Mouse (Mus musculus) hindbrain, embryonic 12.5 days (tissue): ENCODE data around the gene Rbp3. TPM values are rescaled to one million over a fixed set of nuclear protein-coding genes. Genes with fewer than 3 reads are reported as not detected.

Source experiments
- ATAC-seq: fragments of 200-750 bp; cut with Nextera tagmentation; 2 replicates; pipeline ENCODE4 v1.8.0; 2017; ENCODE audit warnings: moderate TSS enrichment; ENCODE audit not compliant: low FRiP score
- H3K27ac ChIP-seq: fragments of 300-500 bp; sonication (generic); 2 replicates; pipeline ENCODE4 v1.5.1; 2016; ENCODE audit warnings: mild to moderate bottlenecking
- H3K27me3 ChIP-seq: fragments of 300-500 bp; sonication (generic); 2 replicates; pipeline ENCODE4 v1.6.1; 2016; ENCODE audit warnings: mild to moderate bottlenecking
- H3K36me3 ChIP-seq: fragments of 300-500 bp; sonication (generic); 2 replicates; pipeline ENCODE4 v1.6.1; 2016; ENCODE audit warnings: mild to moderate bottlenecking
- H3K4me1 ChIP-seq: fragments of 300-500 bp; sonication (generic); 2 replicates; pipeline ENCODE4 v1.6.1; 2016
- H3K4me2 ChIP-seq: fragments of 300-500 bp; sonication (generic); replicated peaks from 2 replicates; pipeline ENCODE4 v1.6.1; 2016; ENCODE audit warnings: mild to moderate bottlenecking
- H3K4me3 ChIP-seq: fragments of 300-500 bp; sonication (generic); 2 replicates; pipeline ENCODE4 v1.5.1; 2016; ENCODE audit warnings: mild to moderate bottlenecking
- H3K9ac ChIP-seq: fragments of 300-500 bp; sonication (generic); 2 replicates; pipeline ENCODE4 v1.6.1; 2016; ENCODE audit warnings: mild to moderate bottlenecking, moderate library complexity
- H3K9me3 ChIP-seq: fragments of 300-500 bp; sonication (generic); replicated peaks from 2 replicates; pipeline ENCODE4 v1.6.1; 2016; ENCODE audit warnings: mild to moderate bottlenecking
- WGBS: fragments of 180-500 bp; shearing (Covaris S2); methylation state at CpG from one replicate; pipeline ENCODE4 v1.1.7; 2016; 5-methylcytosine and 5-hydroxymethylcytosine counted together
- polyA plus RNA-seq: library from polyadenylated mRNA; unstranded; fragments of >200 nt; fragmentation: Nextera tagmentation; extraction: Ambion mirVana; gene quantifications from 2 replicates; pipeline ENCODE4 v1.2.1, GENCODE M21; 2016

The Rbp3 gene
- not detected in 2 replicates for polyA plus RNA-seq

GRCm38 (mm10) chr14:33953761-33954160 lies at the start of gene Rbp3:
TSS of gene Rbp3 (plus strand) at chr14:33954003.
- Histone ChIP-seq H3K27me3 (no peaks in the 10 kb centered on the region), H3K27ac (no peak within 1 kb of the TSS), H3K9me3 (no peaks in the 10 kb centered on the region), H3K4me1 (no peaks in the 10 kb centered on the region), H3K4me2 (no peak within 1 kb of the TSS), H3K9ac (no peak within 1 kb of the TSS), H3K36me3 (no peaks in the 10 kb centered on the region), H3K4me3 (no peak within 1 kb of the TSS)
- ATAC-seq, result no peak
- WGBS, result 88% methylated on average over 5 of the region's 5 CpGs

DNA sequence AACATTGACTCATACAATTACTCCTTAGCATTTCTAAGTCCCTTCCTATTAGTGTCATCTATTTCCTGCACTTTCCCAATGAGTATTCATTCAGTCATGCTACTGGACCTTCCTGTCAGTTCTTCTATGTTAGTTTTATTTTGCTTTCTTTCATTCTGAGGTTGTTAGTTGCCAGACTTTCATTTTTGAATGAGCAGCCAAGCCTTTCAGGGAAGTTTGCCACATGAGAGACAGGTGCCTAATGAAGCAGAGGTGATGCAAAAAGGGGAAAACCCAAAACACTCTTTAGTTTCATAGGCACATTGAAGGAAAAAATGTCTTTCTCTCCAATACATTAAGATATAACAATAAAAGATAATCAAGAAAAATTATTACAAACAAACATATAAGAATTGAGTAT lies 49.0 kb upstream of the Rbp3 start:
- ATAC-seq, result no peak
- Histone ChIP-seq H3K4me3 (no peak overlapping the region), H3K9me3 (no peaks in the 10 kb centered on the region), H3K27ac (no peak overlapping the region), H3K9ac (no peak overlapping the region), H3K4me2 (no peak overlapping the region), H3K27me3 (no peaks in the 10 kb centered on the region), H3K4me1 (no peaks in the 10 kb centered on the region), H3K36me3 (no peaks in the 10 kb centered on the region)

- Histone ChIP-seq H3K27me3 (0 out of 2 replicates have a peak, but pooled peaks cover under 1% of the 10 kb centered on the region), H3K27ac (no peak overlapping the region), H3K9ac (no peak overlapping the region), H3K4me3 (no peak overlapping the region), H3K9me3 (no peaks in the 10 kb centered on the region), H3K36me3 (no peaks in the 10 kb centered on the region), H3K4me1 (peaks cover 4% of the 10 kb centered on the region), H3K4me2 (no peak overlapping the region)
- ATAC-seq, result no peak
- 34% methylated on average over 3 of the region's 3 CpGs for WGBS
These were observed 40.1 kb upstream of the Rbp3 start for GRCm38 (mm10) chr14:33913727-33914126.

- no peak overlapping the region for H3K9ac ChIP-seq
- H3K4me1 ChIP-seq, result peaks cover 8% of the 10 kb centered on the region
- peaks cover 5% of the 10 kb centered on the region; the same call in 1 of the 2 replicates for H3K27me3 ChIP-seq
- H3K36me3 ChIP-seq, result no peaks in the 10 kb centered on the region
- no peak overlapping the region for H3K4me2 ChIP-seq
- 87% methylated on average over 9 of the region's 9 CpGs for whole genome bisulfite sequencing
- no peak overlapping the region for H3K27ac ChIP-seq
- ATAC-seq, result no peak
- no peaks in the 10 kb centered on the region for H3K9me3 ChIP-seq
- no peak overlapping the region for H3K4me3 ChIP-seq
These were observed 39.6 kb upstream of the Rbp3 start for GRCm38 (mm10) chr14:33914206-33914605.

GRCm38 (mm10) chr14:33920727-33921559 lies 32.9 kb upstream of the Rbp3 start:
- Histone ChIP-seq H3K4me1 (peaks cover 27% of the 10 kb centered on the region), H3K4me2 (no peak overlapping the region), H3K9me3 (no peaks in the 10 kb centered on the region), H3K36me3 (no peaks in the 10 kb centered on the region), H3K9ac (no peak overlapping the region), H3K27ac (no peak overlapping the region), H3K4me3 (no peak overlapping the region), H3K27me3 (peaks cover 61% of the 10 kb centered on the region)
- WGBS, result 12% methylated on average over 14 of the region's 14 CpGs
- ATAC-seq, result no peak

DNA sequence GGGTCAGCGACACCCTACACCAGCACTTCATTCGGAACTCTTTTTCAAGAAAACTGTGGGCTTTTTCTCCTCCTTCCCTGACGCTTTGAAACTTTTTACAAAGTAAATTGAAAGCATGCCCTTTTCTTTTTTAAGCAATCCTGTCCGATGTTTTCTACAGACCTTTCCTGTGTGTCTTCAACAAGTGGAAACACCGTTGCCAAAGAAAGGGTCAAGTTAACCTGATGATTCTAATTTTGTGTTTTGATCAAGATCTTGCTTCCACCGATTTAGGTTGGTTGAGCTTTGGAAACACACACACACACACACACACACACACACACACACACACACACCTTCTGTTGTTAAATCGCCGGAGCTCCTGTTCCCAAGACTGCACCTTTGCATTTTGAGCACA lies 31.0 kb upstream of the Rbp3 start:
- peak overlapping the region; percentile 100 for H3K4me2 ChIP-seq

DNA sequence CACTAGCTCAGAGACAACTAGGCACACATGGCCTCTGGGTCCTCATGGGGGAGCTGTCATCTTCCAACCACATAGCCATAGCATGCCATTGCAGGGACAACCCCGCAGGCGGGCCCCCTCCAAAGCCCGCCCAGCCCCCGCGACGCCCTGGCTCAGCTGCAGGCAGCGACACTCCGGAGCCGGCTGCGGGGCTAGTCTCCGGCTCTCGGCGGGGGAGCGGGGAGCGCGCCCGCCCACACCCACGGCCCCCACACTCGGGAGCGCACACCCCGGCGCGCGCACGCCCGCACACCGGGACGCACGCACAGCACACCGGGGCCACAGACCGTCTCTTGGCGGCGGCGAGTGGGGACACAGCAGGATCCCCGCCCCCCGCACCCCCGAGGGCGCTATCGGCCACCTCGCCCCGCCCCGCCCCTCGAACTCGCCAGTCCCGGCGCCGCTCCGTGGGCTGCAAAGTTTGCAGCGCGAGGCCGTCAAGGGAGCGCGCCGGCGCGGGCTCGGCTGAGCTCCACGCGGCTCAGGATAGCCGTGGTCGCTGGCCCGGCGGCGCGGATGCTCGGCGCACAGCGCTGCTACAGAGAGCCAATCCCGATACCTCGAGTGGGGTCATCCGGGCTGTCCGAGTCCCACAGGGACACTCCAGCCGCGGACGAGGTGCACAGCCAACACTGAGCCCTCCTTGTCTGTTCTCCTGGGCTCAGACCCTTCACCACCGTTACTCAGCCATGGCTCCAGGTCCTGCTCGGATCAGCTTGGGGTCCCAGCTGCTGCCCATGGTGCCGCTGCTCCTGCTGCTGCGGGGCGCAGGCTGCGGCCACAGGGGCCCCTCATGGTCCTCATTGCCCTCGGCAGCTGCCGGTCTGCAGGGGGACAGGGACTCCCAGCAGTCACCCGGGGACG lies 30.4 kb upstream of the Rbp3 start, which contains the start of gene Gdf10:
TSS of gene Gdf10 (plus strand) at position 420 of the 903 bp plus-strand sequence.
- Histone ChIP-seq H3K9ac (peak within 1 kb of the TSS; percentile 62), H3K4me1 (peaks cover 25% of the 10 kb centered on the region), H3K36me3 (no peaks in the 10 kb centered on the region), H3K27me3 (peaks cover 68% of the 10 kb centered on the region), H3K9me3 (no peaks in the 10 kb centered on the region), H3K4me3 (peak within 1 kb of the TSS; percentile 70), H3K27ac (peak within 1 kb of the TSS; percentile 62), H3K4me2 (peak within 1 kb of the TSS; percentile 100)
- under 1% methylated on average over 72 of the region's 85 CpGs for WGBS
- peak; percentile 80 for ATAC-seq

More for the DNA sequence above, 31.0 kb upstream of the Rbp3 start:
- Histone ChIP-seq H3K9me3 (no peaks in the 10 kb centered on the region), H3K27me3 (peaks cover 68% of the 10 kb centered on the region), H3K27ac (no peak overlapping the region), H3K4me1 (peaks cover 27% of the 10 kb centered on the region), H3K9ac (peak overlapping the region; percentile 62; the same call in 1 of the 2 replicates), H3K4me3 (peak overlapping the region; percentile 70), H3K36me3 (no peaks in the 10 kb centered on the region)
- no peak for ATAC-seq
- 5% methylated on average over 8 of the region's 8 CpGs for WGBS

DNA sequence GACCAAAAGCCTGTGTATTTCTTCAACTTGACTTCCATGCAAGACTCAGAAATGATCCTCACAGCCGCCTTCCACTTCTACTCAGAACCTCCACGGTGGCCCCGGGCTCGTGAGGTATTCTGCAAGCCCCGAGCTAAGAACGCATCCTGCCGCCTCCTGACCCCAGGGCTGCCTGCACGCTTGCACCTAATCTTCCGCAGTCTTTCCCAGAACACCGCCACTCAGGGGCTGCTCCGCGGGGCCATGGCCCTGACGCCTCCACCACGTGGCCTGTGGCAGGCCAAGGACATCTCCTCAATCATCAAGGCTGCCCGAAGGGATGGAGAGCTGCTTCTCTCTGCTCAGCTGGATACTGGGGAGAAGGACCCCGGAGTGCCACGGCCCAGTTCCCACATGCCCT lies 21.9 kb upstream of the Rbp3 start:
- H3K27me3 ChIP-seq, result peaks cover 11% of the 10 kb centered on the region
- no peaks in the 10 kb centered on the region; the same call in 1 of the 2 replicates for H3K4me1 ChIP-seq
- 59% methylated on average over 17 of the region's 17 CpGs for WGBS
- H3K27ac ChIP-seq, result no peak overlapping the region
- 0 out of 2 replicates have a peak overlapping the region, but pooled peaks have one; percentile 2 for H3K9ac ChIP-seq
- ATAC-seq, result 0 out of 2 replicates have a peak, but pooled peaks have one; percentile 23
- H3K36me3 ChIP-seq, result no peaks in the 10 kb centered on the region
- no peaks in the 10 kb centered on the region for H3K9me3 ChIP-seq
- no peak overlapping the region for H3K4me3 ChIP-seq
- H3K4me2 ChIP-seq, result no peak overlapping the region

- no peaks in the 10 kb centered on the region for H3K9me3 ChIP-seq
- 71% methylated on average over 10 of the region's 10 CpGs for WGBS
- H3K9ac ChIP-seq, result no peak overlapping the region
- ATAC-seq, result peak; percentile 12; the same call in 1 of the 2 replicates
- no peak overlapping the region for H3K4me3 ChIP-seq
- no peak overlapping the region for H3K27ac ChIP-seq
- peaks cover 11% of the 10 kb centered on the region for H3K27me3 ChIP-seq
- no peaks in the 10 kb centered on the region; the same call in 1 of the 2 replicates for H3K4me1 ChIP-seq
- H3K36me3 ChIP-seq, result no peaks in the 10 kb centered on the region
- H3K4me2 ChIP-seq, result no peak overlapping the region
These were observed 20.7 kb upstream of the Rbp3 start for GRCm38 (mm10) chr14:33932935-33933703.

GRCm38 (mm10) chr14:33933778-33934317 lies 20.0 kb upstream of the Rbp3 start:
- 39% methylated on average over 5 of the region's 5 CpGs for WGBS
- no peak for ATAC-seq

DNA sequence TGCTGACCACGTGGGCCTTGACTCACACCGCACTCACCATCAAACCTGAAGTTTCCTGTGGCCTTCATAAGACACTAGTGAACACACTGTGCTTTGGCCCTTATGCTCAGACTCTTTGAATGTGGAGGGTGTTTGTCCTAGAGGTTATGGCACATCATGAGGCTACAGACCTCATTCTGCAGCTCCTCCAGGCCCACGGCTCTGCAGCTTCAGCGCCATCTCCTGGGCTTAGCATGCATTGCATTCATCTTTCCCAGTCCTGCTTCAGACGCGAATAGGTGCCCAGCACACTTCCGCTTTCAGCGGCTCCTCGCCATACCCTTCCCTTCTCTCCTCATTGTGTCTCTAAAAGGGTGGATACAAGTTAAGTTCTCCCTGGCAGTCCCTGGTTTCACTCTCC lies 14.7 kb upstream of the Rbp3 start:
- Histone ChIP-seq H3K9ac (0 out of 2 replicates have a peak overlapping the region, but pooled peaks have one; percentile 4), H3K4me2 (peak overlapping the region; percentile 30), H3K36me3 (no peaks in the 10 kb centered on the region), H3K27ac (no peak overlapping the region), H3K4me1 (no peaks in the 10 kb centered on the region), H3K27me3 (0 out of 2 replicates have a peak, but pooled peaks cover 5% of the 10 kb centered on the region), H3K4me3 (no peak overlapping the region), H3K9me3 (no peaks in the 10 kb centered on the region)
- WGBS, result 32% methylated on average over 9 of the region's 9 CpGs
- ATAC-seq, result peak; percentile 26; the same call in 1 of the 2 replicates

More at GRCm38 (mm10) chr14:33933778-33934317, 20.0 kb upstream of the Rbp3 start:
- H3K4me3 ChIP-seq, result no peak overlapping the region
- no peak overlapping the region for H3K9ac ChIP-seq
- H3K27me3 ChIP-seq, result peaks cover 11% of the 10 kb centered on the region
- no peak overlapping the region for H3K4me2 ChIP-seq
- H3K36me3 ChIP-seq, result no peaks in the 10 kb centered on the region
- H3K9me3 ChIP-seq, result no peaks in the 10 kb centered on the region
- H3K27ac ChIP-seq, result no peak overlapping the region
- H3K4me1 ChIP-seq, result no peaks in the 10 kb centered on the region; the same call in 1 of the 2 replicates
